Mouse (Mus musculus): ENCODE measurements around the gene Cyb5r3.
"Not testable (repeated sequence)": the region's sequence is repeated elsewhere in the genome, so short reads cannot be mapped to it uniquely, and the experiment has no call there.

Gene Cyb5r3

GRCm38 (mm10) chr15:83150694-83151093, 21.7 kb downstream of the Cyb5r3 start:
- DNase-seq (ENCODE audit: low spot score in 2 of 2) = no peak

DNA sequence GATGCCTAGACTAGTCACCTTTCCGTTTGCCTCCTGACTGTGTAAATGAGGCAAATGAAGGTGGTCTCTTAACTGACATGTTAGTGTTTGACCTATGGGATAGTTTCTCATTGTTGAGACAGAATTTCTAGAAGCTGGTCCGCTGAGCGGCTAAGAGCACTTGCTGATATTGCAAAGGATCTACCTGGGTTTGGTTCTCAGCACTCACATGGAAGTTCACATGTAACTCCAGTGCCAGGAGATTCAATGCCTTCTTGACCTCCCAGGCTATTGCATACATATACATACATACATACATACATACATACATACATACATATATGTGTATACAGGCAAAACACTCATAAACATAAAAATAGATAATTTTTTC, 22.3 kb downstream of the Cyb5r3 start:
- no peak for DNase-seq (ENCODE audit: low spot score in 2 of 2)

DNA sequence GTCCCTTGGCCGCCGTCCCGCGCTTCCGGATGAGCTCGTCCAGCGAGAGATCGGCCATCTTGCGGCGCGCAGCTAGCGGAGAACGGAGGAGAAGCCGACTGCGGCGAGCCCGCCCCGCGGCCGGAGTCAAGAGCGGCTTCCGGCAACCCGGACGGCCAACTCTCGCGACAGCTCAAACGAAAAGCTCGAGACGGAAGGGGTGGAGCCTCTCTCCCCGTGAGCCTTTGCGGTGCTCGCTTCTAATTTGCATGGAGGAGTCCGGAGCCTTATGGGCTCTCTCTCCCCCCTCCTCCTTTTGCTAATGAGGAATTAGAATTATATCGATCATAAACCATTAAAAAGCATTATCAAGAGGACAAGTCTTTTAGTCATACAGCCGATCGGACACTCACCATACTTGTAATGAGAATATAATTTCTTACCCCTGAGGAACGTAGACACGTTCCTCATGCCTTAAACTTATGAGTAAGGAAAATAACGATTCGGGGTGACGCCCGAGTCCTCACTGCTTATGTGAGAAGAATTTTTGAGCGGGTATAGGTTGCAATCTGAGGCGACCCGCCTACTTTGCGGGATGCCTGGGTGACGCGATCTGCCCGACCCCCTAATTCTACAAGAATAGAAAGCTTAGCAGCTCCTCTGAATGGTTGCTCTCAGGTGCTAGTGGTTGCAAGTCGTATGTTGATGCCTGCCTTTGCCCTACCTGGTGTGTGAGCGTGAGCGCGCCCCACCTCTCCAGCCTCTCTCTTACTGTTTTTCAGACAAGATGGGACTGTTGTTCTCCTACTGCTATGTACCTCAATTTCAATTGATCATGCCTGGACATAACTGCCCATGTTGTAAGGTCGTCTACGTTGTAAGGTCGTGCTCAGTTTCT, 23.0 kb downstream of the Cyb5r3 start, which contains the start of gene Poldip3:
Gene Poldip3 (minus strand): TSS at position 189 of the 877 bp plus-strand sequence.
- peak; percentile 98 for DNase-seq (ENCODE audit: low spot score in 2 of 2)

DNA sequence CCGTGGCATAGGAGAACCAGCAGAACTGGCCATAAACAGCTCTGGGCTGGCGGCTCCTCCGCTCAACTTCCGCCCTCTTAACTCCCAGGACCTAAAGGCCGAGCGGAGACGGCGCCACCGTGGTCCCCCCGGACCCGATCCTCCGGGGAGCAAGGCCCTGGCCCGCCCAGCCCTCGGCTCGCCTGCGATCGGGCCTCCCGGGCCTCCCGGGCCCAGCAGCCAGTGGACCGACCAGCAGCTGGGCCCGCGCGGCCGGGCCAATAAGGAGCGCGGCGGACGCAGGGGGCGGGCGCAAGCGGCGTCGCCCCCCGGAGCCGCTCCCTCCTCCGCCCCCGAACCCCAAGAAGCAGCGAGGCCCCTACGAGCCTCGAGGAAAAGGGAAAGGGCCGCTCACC, 23.6 kb downstream of the Cyb5r3 start:
- no peak for DNase-seq (ENCODE audit: low spot score in 2 of 2)

GRCm38 (mm10) chr15:83148395-83148794, 24.0 kb downstream of the Cyb5r3 start:
- DNase-seq (ENCODE audit: low spot score in 2 of 2) = no peak

GRCm38 (mm10) chr15:83145541-83145940, 26.9 kb downstream of the Cyb5r3 start:
- DNase-seq (ENCODE audit: low spot score in 2 of 2) = no peak

DNA sequence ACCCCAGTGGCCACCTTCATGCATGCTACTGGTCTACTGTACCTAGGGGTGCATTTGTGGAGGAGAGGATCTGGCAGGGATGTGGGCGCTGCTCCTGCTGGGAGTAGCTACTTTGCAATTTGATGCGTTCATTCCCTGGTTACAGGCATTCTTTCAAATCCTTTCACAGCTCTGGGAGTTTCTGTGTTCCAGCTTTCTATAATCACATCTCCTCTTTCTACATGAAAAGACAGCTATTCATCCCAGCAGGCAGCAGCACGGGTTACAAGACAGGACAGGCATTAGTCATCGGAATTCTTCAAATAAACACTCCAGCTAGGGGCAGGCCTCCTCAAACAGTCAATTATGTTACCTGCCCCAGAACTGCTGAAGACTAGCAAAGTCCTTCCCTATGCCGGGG, 29.5 kb downstream of the Cyb5r3 start:
- peak; percentile 44 to 56 for DNase-seq (ENCODE audit: low spot score in 2 of 2)

GRCm38 (mm10) chr15:83135654-83136053, 36.7 kb downstream of the Cyb5r3 start:
- no peak for DNase-seq (ENCODE audit: low spot score in 2 of 2)

GRCm38 (mm10) chr15:83134671-83135070, 37.7 kb downstream of the Cyb5r3 start:
- DNase-seq (ENCODE audit: low spot score in 2 of 2) = no peak

GRCm38 (mm10) chr15:83129530-83130231, 42.7 kb downstream of the Cyb5r3 start:
- DNase-seq (ENCODE audit: low spot score in 2 of 2) = no peak

DNA sequence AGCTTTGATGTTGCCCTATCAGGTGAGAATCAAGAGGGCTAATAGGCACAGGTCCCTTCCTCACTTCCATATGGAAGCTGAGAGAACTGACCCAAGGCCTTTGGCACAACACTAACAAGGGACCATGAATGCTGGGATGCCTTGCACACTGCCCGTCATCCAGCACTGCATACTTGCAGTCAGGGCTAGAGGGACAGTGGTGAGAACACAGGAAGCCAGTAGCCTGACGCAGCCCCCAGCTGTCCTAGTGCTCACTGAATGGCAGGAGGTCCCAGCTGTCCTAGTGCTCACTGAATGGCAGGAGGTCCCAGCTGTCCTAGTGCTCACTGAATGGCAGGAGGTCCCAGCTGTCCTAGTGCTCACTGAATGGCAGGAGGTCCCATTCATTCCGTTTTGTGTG, 45.4 kb downstream of the Cyb5r3 start:
- not testable (repeated sequence) for DNase-seq (ENCODE audit: low spot score in 2 of 2)

DNA sequence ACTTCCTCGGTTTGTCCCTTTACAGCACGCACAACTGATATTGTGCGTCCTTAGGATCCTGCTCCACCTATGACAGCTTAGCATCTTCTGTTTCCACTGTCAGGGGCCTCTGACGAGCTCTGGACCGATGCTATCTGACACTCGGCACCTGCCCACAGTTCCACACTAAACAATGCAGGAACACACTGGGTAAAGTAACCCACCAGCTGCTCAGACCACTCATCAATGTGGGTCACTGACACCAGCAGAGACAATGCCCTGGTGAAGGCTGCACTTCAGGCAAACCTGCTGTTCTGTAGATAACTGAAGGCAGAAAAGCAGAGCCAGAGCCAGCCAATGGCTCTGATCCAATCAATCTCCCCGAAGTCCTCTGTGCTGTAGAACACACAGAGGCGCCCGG, 45.8 kb downstream of the Cyb5r3 start:
- DNase-seq (ENCODE audit: low spot score in 2 of 2) = no peak

DNA sequence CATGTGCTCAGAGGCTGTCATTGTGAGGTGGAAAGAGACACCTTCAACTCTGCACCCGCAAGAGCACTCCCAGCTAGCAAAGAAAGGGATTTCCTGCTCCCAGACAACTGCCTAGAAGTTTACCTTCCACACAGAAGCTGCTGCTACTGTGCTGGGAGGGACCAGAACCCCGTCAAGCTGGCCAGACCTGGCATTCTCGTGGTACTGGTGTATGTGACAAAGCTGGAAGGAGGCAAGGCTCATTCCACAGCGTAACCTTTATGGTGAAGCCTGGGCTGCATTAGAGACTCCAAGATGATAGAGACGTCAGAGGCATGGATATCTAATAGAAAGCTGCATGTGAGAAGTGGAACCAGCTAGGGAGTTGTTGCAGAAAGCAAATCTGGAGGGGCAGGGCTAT, 47.8 kb downstream of the Cyb5r3 start:
- no peak for DNase-seq (ENCODE audit: low spot score in 2 of 2)

DNA sequence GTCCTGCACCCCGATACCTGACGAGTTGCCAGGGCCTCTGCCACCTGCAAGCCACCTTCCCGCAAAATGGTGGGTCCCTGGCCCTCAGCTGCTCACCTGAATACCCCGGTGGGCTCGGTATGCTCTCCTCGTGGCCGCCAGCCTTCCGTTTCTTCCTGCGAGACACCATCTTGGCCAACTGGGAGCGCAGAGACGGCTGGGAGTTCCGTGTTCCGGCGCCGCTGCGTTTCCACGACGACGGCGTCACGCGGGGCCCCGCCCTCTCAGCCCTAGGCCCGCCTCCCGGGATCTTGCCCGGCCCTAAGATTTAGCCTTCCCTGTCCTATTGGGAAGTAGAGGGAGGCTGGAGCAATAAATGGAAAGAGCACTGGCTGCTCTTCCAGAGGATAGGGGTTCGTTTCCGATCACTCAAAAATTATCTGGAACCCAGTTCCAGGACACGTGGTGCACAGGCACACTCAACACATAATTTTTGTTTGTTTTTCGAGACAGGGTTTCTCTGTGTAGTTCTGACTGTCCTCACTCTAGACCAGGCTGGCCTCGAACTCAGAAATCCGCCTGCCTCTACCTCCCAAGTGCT, 49.7 kb downstream of the Cyb5r3 start, which contains the start of gene Rrp7a:
Gene Rrp7a (minus strand): TSS at position 236 of the 580 bp plus-strand sequence.
- peak; percentile 94 to 95 for DNase-seq (ENCODE audit: low spot score in 2 of 2)

DNA sequence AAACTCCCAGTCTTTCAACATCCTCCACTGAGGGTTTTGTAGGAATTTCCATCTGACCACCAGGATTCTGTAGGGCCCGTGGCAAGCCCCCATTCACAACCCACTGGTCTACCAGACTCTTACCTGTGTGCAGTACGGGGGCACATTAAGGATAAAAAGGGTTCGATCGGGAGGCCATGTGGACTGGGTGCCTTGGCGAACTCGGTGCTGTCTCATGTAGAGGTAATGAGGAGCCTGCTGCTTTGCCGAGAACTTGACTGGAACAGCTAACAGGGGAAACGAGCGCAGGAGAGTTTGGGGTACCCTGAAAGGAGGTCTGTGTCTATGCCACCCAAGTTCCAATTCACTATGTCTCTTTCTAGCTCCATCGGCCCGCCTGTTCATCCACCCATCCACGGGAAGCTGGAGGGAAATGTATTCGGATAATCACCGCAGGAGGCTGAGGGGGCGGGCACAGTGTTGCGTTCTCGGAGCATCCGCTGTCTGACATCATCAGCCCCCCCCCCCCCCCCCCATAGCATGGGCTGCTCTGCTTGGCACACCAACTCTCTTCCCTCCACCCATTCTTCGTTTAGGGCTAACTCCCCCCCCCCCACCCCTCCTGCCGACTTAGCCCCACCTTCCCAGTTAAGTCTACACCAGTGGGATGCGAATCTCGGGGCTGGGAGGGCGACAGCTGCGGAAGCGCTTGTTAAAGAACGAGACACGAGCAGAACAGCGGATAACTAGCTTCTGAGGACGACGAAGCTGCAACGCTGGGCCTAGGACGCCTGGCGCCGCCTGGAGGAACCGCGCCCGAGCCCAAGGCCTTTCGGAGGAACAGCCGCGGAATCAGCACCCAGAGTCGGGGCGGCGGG, 50.5 kb downstream of the Cyb5r3 start:
- DNase-seq (ENCODE audit: low spot score in 2 of 2) = peak; percentile 78 to 82

DNA sequence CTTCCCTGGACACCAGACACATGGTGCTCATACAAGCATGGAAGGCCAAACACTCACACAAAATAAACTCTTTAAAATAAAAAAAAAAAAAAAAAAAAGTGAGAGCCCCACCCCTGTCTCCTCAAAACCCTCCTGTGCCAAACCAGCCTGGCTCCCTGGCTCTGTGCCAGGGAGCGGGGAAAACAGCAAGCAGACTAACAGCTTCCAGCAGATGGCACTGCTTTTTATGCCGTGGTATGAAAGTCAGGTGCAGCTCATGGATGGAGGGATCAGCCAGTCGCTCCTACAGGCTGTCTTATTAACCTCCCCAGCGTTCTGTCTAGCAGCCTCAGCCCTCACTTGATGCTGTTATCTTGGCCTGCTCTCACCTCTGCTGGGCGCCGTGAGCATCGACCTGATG, 54.0 kb downstream of the Cyb5r3 start:
- DNase-seq (ENCODE audit: low spot score in 2 of 2) = peak; percentile 55

GRCm38 (mm10) chr15:83115071-83115470, 57.3 kb downstream of the Cyb5r3 start:
- DNase-seq (ENCODE audit: low spot score in 2 of 2) = no peak

DNA sequence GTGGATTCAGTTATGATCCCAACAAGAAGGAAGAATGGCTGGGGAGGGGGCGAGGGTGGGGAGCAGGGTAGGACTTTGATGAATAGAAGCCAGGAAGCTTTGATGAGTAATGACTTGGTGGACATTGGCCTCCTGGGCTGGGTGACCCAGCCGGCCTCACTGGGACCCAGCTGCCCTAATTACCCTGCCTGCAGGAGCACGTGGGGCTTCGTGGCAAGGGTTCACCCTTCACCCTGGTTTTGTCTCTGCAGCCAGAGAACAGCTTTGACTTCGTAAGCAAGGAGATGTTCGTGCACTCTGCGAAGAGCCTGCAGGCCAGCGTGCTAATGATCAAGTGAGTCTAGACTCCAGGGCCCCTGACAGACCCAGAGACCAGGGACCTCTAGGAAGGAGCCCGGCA, 58.3 kb downstream of the Cyb5r3 start:
- DNase-seq (ENCODE audit: low spot score in 2 of 2) = no peak

DNA sequence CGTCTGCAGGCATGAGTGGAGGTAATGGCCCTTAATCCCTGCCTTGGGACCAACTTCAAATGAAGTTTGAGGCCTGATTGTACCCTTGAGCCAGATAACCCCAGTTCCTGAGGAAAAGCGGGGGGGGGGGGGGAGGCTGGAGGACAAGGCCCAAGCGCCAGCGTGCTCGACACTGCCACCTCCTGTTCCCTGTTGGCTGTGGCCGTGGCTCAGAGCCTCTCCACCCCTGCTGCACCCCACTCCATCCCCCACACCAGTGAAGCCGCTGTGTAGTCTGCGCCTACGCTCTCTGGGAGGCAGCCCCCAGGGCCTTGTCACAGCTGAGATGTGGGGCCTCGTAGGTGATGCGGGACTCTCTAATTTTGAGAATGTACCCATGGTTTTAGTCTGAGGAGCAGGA, 59.5 kb downstream of the Cyb5r3 start:
- peak; percentile 75 to 77 for DNase-seq (ENCODE audit: low spot score in 2 of 2)

GRCm38 (mm10) chr15:83111874-83112273, 60.5 kb downstream of the Cyb5r3 start:
- DNase-seq (ENCODE audit: low spot score in 2 of 2) = no peak

DNA sequence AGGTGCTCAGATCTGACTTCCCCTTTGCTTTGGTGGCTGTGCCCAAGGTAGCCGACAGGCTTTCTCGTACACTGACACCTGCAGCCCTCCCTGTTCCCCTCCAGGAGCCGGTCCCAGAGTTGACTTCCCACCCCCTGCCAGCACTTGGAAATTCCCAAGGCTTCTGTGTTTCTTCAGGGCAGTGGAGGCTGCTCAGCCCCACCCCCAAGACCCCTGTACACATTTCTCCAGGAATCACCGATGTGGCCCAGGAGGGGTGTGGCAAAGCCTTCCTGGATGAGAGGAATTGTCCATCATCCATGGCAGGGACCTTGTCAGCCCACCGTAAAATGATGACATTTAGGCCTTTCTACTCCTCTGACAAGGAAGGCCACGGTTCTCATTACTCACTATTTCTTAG, 61.1 kb downstream of the Cyb5r3 start:
- DNase-seq (ENCODE audit: low spot score in 2 of 2) = no peak

DNA sequence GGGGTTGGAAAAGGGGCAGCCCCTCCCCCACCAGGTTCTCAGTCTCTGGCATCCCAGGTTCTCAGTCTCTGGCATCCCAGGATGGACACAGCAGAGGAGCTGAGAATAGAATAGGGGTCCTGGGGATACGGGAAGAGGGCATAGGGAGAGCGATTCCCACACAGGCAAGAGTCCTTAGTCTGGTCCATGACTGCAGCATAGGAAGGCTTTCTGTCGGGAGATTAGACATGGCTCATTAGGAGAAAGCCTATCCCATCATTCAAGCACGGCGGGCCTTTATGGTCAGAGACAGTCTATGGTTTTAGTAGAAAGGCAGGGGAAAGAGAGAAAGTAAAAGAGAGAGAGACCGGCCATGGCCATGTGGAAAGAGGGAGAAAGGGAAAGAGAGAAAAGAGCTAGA, 64.6 kb downstream of the Cyb5r3 start:
- no peak for DNase-seq (ENCODE audit: low spot score in 2 of 2)

Data from right cerebral cortex, adult 2 months (tissue).